Mouse (Mus musculus) right cerebral cortex, postnatal 4 days (tissue): Measurements from ENCODE around the gene Olfr645.

ENCODE experiments used
- DNase-seq: peaks from one replicate; pipeline ENCODE4 v3.0.0-alpha.2; 2022

Gene Olfr645

GRCm38 (mm10) chr7:104085365-104085764 is at the start of gene Olfr645:
Olfr645 (minus strand) TSS chr7:104085465.
- DNase-seq, result no peak

GRCm38 (mm10) chr7:104129726-104130125 is 44.5 kb upstream of the Olfr645 start, which contains the start of gene Ubqln5:
Ubqln5 (minus strand) TSS chr7:104129826.
- DNase-seq, result no peak

GRCm38 (mm10) chr7:104104757-104104972 is 19.4 kb upstream of the Olfr645 start, which contains the start of gene Olfr646:
Olfr646 (plus strand) TSS chr7:104104873.
- no peak for DNase-seq

- DNase-seq, result no peak
These were observed 18.9 kb upstream of the Olfr645 start for GRCm38 (mm10) chr7:104103913-104104756.

DNA sequence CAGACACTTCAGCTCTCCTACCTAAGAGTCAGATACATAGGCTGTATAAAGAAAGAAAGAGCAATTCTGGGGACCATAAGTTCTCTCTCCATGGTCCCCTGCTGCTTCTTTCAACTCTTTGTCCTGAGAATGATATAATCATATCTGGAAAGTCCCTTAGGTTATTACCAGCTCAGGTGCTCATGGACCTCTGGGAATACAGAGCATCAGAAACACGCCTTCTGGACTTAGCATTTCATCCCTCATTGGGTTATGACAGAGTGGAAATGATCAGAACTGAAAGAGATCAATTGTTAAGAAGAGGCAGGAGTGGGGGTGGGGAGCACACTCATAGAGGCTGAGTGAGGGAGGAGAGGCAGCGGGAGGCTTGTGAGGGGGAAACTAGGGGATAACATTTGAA is 13.5 kb downstream of the Olfr645 start, which contains the start of gene Olfr644:
Gene Olfr644 (minus strand): TSS at position 101 of the 400 bp plus-strand sequence.
- no peak for DNase-seq

- no peak for DNase-seq
These were observed 23.9 kb downstream of the Olfr645 start, which contains the start of gene 4930516K23Rik for GRCm38 (mm10) chr7:104061345-104061744. 4930516K23Rik (minus strand) TSS chr7:104061445.

- no peak for DNase-seq
These were observed 26.1 kb downstream of the Olfr645 start for GRCm38 (mm10) chr7:104059215-104059614.

DNA sequence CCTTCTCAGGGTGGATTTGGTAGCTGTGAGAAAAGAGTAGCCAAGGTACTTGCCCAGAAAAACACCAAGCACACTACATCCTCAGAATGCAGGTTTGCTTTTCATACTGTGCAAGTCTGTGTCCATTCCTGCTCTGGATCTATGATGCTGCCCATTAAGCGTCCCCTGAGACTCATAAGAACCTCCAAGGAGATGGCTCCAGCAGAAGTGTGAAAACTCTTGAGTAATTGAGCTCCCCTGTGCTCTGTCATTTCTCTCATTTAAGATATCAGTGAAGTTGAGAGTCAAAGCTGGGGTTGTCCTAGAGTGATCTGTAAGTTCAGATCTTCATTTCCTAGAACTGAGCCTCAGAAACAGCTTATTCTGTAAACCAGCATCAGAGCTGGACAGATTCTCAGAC is 32.7 kb downstream of the Olfr645 start, which contains the start of gene Olfr642:
Gene Olfr642 (minus strand): TSS at position 101 of the 400 bp plus-strand sequence.
- DNase-seq, result no peak

GRCm38 (mm10) chr7:104050745-104051144 is 34.5 kb downstream of the Olfr645 start:
- DNase-seq, result no peak

DNA sequence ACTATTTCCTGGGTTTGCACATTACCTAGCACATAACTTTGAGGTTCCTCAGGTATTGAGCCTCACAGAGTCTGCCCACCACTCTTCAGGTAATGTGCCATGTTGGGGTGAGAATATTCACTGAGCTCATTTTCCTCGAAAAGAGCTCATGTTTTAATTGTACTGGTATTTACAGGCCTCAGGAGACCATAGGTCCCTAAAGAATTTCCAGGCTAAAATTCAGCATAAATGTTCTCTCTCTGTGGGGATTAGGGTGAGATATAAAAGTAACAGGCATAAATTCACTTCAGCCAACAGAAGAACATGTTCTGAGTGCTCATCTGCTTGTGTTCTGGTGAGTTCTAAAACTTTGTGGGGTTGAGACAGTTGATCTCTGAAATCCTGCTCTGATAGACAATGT is 50.1 kb downstream of the Olfr645 start, which contains the start of gene Olfr641:
Gene Olfr641 (plus strand): TSS at position 301 of the 400 bp plus-strand sequence.
- DNase-seq, result no peak
